Mouse (Mus musculus) layer of hippocampus, postnatal 14 days (tissue): ENCODE results near the gene Kif6. TPM values are rescaled to one million over a fixed set of nuclear protein-coding genes. Genes with fewer than 3 reads are reported as not detected.

ENCODE experiments used
- DNase-seq, 2 experiments: peaks; one replicate each; pipeline ENCODE4 v3.0.0; 2021 to 2022; ENCODE audit warnings: low spot score in 2 of 2, mixed read lengths in 1 of 2
- total RNA-seq, 2 experiments: library from RNA; stranded (reverse); gene quantifications; 2 replicates each; pipeline ENCODE4 v1.2.3; 2021

The Kif6 gene
- total RNA-seq, 2 experiments from 2014 or later = 3.9 to 4.8 TPM

DNA sequence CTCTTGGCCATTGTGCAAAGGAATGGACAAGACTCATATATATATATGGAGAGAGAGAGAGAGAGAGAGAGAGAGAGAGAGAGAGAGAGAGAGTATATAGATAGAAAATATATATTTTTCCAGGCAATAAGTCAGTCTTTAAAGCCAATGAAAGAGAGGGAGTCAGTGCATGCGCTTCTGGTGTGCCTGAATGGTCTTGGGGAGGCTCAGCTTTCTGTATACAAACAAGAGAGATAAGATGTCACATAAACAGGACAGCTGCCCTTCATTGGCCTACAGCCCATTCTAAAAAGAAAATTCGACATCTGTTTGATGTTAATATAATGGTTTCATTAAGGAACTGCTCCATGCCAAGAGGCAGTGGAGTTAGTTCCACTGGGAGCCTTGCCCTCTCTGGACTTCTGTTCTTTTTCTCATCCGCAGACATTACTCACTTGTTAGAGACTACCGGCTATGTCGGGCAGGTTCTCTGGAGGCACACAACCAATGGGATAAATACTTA, 219.2 kb downstream of the Kif6 start:
- no peak for DNase-seq

DNA sequence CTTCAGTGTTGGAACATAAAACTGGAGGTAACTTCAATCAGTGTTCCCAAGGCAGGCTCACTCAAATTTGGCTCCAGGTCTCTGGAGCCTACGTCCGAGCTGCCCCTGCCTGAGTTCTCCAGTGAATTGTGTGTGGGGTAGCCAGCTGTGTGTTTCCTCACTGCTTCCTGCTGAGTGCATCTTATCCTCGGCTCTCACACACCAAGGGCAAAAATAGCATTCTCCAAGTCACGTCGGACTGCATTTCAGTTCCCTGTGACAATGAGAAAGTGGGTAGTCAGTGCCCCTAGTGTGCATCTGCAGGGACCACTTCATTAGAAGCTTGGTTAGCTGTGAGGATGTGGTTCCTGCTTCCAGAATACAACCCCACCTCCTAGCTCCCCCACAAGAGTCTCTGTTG, 222.5 kb downstream of the Kif6 start:
- DNase-seq = no peak

DNA sequence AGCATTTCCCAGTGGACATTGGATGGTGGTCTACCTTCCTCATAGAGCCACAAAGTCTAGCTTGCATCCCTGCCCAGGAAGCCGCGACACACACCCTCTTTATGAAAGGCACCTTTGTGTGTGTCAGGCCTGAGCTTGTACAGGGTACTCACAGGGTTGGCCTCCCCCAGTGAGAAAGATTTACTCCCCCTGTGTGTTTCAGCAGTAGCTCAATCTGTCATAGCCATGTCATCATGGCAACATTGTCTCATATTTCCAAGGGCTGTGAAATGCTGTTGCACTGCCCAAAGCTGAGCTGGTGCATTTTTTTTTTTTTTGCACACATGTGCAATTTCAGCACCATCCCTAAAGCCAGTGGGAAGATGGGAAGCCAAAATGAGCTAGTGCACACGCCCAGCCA, 224.3 kb downstream of the Kif6 start:
- no peak for DNase-seq

- DNase-seq = no peak
These were observed 236.3 kb downstream of the Kif6 start for GRCm38 (mm10) chr17:49851210-49851609.

DNA sequence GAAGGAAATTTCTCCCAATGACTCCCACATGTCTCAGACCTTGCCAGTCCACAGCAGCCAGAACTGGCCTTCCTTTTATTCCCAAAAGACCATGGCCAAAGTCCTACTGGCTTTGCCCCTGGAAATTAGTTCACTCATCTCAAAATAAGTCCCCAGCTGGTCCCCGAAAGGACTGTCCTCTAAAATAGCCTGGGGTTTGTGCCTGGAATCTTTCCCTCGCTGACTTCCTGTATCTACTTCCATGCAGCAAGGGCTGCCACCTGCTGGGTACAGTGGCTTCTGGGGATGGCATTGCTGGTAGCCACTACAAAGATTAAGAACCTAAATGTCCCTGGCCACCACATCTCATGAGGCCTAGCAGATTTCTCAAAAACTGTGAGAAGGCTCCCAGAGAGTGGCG, 237.2 kb downstream of the Kif6 start:
- peak in 1 of 2 experiments; percentile 33 for DNase-seq

DNA sequence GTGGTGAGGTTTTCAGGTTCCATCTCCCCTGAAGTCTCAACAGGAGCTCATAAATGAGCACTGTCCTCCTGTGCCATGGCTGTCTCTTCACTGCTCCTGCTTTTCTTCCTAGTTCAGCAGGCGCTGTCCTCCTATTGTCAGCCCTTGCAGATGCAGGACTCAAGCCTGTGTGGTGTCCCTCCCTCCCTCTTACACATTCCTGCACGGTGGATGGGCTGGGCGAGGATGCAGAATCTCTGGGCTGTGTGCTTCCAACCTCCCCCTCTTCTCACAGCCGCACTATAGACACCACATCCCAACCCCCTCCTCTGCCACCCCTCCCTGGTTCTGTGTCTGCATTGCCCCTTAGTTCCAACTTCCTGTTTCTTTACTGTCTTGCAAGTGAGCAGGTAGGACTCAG, 240.8 kb downstream of the Kif6 start:
- DNase-seq = no peak

GRCm38 (mm10) chr17:49860057-49860816, 245.3 kb downstream of the Kif6 start:
- peak in 1 of 2 experiments; percentile 36 for DNase-seq

- peak in 1 of 2 experiments; percentile 28 for DNase-seq
These were observed 248.7 kb downstream of the Kif6 start for GRCm38 (mm10) chr17:49863597-49863996.

GRCm38 (mm10) chr17:49865604-49866003, 250.7 kb downstream of the Kif6 start:
- no peak for DNase-seq

DNA sequence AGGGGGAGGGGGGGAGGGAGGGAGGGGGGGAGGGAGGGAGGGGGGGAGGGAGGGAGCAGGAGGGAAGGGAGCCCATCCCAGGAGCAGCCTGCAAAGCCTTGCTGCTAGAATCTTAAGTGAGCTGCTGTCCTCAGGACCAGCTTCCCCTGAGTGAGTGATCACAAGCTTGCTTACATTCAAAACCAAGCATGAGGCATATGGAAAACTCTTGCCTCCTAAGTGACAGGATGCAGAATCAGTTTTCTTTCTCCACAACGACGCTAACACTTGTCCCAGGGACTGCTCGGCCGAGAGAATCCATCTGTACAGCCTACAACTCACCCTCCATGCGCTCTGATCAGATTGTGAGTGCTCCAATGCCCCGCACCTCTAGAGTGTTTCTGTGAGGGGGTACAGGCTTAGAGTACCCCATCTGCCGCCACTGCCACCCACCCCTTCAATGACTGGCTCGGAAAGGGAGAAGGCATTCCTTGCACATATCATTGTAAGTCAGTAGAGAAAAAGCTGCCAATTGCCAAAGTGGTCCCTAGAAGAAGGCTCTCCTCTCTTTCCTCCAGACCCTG, 251.8 kb downstream of the Kif6 start:
- no peak for DNase-seq

- peak in 1 of 2 experiments; percentile 63 for DNase-seq
These were observed 252.6 kb downstream of the Kif6 start for GRCm38 (mm10) chr17:49867321-49868137.

DNA sequence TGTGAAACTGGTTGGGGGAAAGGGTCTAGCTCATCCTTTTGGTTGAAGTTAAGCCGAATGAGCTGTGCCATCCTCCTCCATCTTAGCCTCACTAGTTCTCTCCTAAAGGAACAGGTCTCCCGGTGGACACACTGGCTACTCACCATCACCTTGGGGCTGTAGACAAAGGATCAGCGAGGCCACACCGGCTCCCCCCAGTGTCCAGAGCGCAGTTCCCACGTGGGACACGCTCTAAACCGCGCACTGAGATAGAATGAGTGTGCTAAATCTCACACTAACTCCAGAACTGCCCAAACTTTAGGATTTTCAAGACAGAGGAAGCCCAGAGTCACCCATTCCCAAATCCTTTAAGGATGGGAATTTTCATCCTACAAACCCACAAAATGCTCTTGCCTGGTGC, 254.3 kb downstream of the Kif6 start:
- no peak for DNase-seq

DNA sequence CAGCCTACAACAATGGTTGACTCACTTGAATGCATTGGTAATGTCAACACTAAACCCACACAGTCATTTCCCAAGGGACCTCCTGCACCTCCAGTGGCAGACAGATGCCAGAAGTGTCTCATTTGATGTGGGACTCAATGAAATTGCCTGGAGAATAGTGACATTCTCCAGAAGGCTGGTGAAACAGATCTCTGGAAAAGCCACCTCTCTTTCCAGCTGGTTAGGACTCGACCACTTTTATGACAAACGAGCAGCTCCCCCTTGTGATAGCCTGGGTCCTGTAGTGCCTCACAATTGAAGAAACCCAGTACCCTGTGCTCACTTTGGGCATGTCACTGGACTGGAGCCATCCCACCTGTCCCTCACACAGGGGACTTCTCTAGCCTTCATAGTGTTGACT, 257.4 kb downstream of the Kif6 start:
- no peak for DNase-seq

- no peak for DNase-seq
These were observed 259.8 kb downstream of the Kif6 start for GRCm38 (mm10) chr17:49874746-49875145.

GRCm38 (mm10) chr17:49875401-49875800, 260.5 kb downstream of the Kif6 start:
- DNase-seq = peak in 1 of 2 experiments; percentile 28

DNA sequence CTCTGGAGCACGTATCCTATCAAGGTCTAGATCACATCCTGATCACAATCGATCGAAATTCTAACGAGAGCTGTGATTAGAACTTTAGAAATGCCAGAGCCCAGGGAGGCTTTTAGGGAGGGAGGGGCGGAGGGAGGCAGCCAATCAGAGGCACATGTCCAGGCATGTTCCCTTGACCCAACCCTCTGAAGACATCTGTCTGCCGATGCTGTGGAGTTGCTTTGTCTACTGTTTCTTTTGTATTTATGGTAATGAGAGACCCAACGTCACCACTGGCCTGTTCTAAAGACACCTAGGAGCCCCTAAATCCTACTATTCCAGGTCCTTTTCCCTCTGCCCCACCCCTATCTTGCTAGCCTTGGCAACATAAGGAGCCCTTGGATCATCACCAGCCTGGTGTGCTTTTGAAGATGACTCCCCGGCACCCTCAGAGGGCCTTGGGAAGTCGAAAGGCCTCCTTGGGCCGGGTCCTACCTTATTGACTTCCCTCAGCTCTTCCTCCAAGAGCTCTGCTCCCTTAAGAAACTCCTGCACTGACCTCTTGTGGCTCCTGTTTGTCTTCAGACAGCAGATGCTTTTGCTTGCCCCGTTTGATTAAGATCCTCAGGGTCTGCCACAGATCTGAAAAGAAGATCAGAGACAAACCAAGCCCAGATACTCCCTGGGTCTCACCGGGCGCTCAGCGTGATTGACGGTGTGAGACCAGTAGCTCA, 261.2 kb downstream of the Kif6 start:
- no peak for DNase-seq

GRCm38 (mm10) chr17:49880919-49881744, 266.2 kb downstream of the Kif6 start:
- DNase-seq = no peak

DNA sequence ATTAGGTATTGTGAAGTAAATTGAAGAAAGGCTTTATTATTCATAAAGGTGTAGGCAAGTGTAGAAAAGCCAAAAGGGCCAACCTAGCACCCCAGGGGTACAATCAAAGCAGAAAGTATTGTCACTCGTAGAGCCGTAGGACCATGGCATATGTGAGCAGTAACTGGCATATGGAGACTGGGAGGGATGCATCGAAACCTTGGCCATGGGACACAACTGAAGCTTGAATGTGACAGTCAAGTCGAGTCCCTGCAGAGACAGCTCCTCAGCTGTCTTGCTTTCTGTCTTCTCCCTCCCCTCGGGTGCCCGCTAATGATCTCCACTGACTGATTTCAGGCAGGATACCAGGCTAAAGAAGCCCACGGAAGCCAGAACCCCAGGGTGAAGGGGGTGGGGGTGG, 266.9 kb downstream of the Kif6 start:
- no peak for DNase-seq

DNA sequence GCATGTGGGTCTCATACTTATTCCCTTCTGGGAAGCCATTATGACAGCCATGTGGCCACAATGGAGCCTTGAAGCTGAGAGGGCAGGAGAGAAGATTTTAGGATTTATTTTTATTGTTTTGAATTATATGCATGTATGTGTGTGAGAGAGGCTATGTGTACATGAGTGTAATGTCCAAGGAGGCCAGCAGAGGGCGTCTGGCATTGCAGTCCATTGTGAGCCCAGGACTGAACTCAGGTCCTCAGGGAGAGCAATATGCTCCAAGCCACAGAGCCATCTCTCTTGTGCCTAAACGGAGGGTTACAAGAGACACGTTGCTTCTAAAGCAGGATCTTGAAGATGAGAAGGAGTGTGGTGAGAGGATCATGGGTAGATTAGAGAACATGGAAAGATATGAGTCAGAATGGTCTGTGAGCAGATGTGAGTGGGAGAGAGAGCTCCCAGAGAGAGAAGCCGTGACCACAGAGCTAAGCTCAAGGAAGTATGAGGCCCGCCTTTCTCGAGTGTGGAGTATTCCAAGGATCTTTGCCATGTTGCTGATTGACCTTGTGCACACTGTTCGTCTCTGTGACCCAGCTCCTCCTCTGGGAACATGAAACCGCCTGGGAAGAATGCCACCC, 268.3 kb downstream of the Kif6 start:
- no peak for DNase-seq

GRCm38 (mm10) chr17:49885035-49885434, 270.1 kb downstream of the Kif6 start:
- no peak for DNase-seq
